Mouse (Mus musculus) liver, embryonic 14.5 days (tissue): Measurements from ENCODE around the gene Zbtb42. TPM values are rescaled to one million over a fixed set of nuclear protein-coding genes. Genes with fewer than 3 reads are reported as not detected.

Experiments
- ATAC-seq: fragments of 200-750 bp; cut with Nextera tagmentation; 2 replicates; pipeline ENCODE4 v1.8.0; 2017; ENCODE audit warnings: moderate number of reproducible peaks, mild to moderate bottlenecking, moderate library complexity; ENCODE audit not compliant: insufficient read depth
- DNase-seq, 3 experiments: peaks; one replicate each; pipeline ENCODE4 v3.0.0-alpha.2; 2012 to 2013; ENCODE audit warnings: low read depth in 3 of 3, low spot score in 3 of 3
- H3K27ac ChIP-seq: fragments of 300-500 bp; sonication (generic); 2 replicates; pipeline ENCODE4 v1.5.1; 2014; ENCODE audit warnings: moderate library complexity, mild to moderate bottlenecking, control low read depth, inconsistent platforms
- H3K27me3 ChIP-seq: fragments of 300-500 bp; sonication (generic); 2 replicates; pipeline ENCODE4 v1.6.1; 2014; ENCODE audit warnings: mild to moderate bottlenecking, low read length, moderate library complexity; ENCODE audit not compliant: control insufficient read depth, insufficient read depth
- H3K36me3 ChIP-seq: fragments of 300-500 bp; sonication (generic); replicated peaks from 2 replicates; pipeline ENCODE4 v1.6.1; 2014; ENCODE audit warnings: low read depth; ENCODE audit not compliant: control insufficient read depth, insufficient read depth
- H3K4me1 ChIP-seq, 2 experiments: fragments of 200-500 bp in 1 of 2; fragments of 300-500 bp in 1 of 2; sonication (generic) in 1 of 2; replicated peaks; 2 replicates each; pipeline ENCODE4 v1.6.1; 2012 to 2014; ENCODE audit warnings: antibody characterized with exemption in 1 of 2, inconsistent platforms in 1 of 2, low read length in 1 of 2; ENCODE audit not compliant: control insufficient read depth in 2 of 2, insufficient read depth in 2 of 2
- H3K4me2 ChIP-seq: fragments of 300-500 bp; sonication (generic); 2 replicates; pipeline ENCODE4 v1.6.1; 2014; ENCODE audit warnings: low read depth, mild to moderate bottlenecking, control low read depth, moderate library complexity
- H3K4me3 ChIP-seq, 2 experiments: fragments of 200-500 bp in 1 of 2; fragments of 300-500 bp in 1 of 2; sonication (generic) in 1 of 2; 2 replicates each; pipeline ENCODE4 v1.5.1; 2012 to 2014; ENCODE audit warnings: low read depth in 2 of 2, low read length in 2 of 2, mild to moderate bottlenecking in 2 of 2, control low read depth in 1 of 2, inconsistent platforms in 1 of 2, moderate library complexity in 1 of 2; ENCODE audit not compliant: insufficient read depth in 1 of 2
- H3K9ac ChIP-seq: fragments of 300-500 bp; sonication (generic); replicated peaks from 2 replicates; pipeline ENCODE4 v1.6.1; 2014; ENCODE audit warnings: mild to moderate bottlenecking, control low read depth, moderate library complexity
- H3K9me3 ChIP-seq: fragments of 300-500 bp; sonication (generic); 2 replicates; pipeline ENCODE4 v1.6.1; 2016; ENCODE audit warnings: low read length, mixed read lengths; ENCODE audit not compliant: control insufficient read depth
- CTCF ChIP-seq: IDR thresholded peaks from 2 replicates; pipeline ENCODE4 v1.5.1; 2016; ENCODE audit warnings: antibody characterized with exemption, low read depth, control low read depth
- EP300 ChIP-seq: IDR thresholded peaks from 2 replicates; pipeline ENCODE4 v1.6.1; 2016; ENCODE audit warnings: antibody characterized with exemption, low read depth
- WGBS: fragments of 180-500 bp; shearing (Covaris S2); extraction: QIAGEN DNeasy Blood & Tissue Kit; methylation state at CpG from one replicate; pipeline ENCODE4 v1.1.7; 2014; ENCODE audit not compliant: insufficient replicate concordance; 5-methylcytosine and 5-hydroxymethylcytosine counted together
- polyA plus RNA-seq, 2 experiments: library from polyadenylated mRNA; depleted of rRNA in 1 of 2; stranded (reverse) in 1 of 2; unstranded in 1 of 2; fragments of >200 nt; fragmentation: Nextera tagmentation in 1 of 2; extraction: Ambion mirVana in 1 of 2; gene quantifications; 2 replicates each; pipeline versions ENCODE4 v1.2.1 to v1.2.3; 2012 to 2014

The Zbtb42 gene
- polyA plus RNA-seq, 2 experiments = 0.69 to 1.1 TPM

DNA sequence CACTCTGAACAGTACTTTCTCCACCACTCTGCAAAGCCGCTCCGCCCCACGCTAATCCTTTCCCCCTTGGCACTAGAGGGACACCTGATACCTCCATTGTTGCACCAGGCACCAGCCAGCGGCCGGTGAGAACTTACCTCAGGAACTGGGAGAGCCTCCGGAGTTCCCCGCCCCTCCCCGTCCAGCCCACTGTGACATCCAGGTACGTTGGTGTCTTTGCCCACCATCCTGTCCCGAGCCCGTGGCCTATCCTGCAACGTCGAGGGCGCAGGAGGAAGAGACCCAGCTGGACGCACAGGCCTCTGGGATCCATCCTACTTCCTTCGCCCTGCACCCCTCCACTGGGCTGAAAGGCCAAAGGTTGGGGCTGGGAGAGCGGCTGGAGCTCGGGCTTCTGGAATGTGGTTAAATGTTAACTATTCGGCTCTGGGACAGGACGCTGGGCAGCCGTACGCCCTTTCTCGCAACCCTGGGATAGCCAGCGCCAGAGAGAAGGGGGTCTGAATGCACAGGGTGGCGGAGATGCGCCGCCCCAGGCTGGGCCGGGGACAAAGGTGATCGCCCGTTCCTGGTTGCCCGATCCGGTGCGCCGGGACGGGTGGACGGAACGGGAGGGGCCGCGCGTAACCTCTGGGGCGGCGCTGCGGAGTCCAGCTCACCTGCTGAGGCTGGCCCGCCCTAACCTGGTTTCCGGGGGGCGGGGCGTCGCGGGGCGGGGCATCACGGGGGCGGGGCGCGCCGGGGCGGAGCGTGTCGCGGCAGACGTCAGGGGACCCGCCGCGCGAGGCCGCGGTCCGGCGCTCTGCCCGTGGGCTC, 43.0 kb downstream of the Zbtb42 start:
- 8% methylated on average over 52 of the region's 69 CpGs for WGBS
- H3K4me2 ChIP-seq = peak overlapping the region; percentile 62
- peak overlapping the region; percentile 13; the same call in 1 of the 2 replicates for H3K9ac ChIP-seq
- H3K4me3 ChIP-seq = peak overlapping the region; percentile 50 to 61
- H3K9me3 ChIP-seq = no peaks in the 10 kb centered on the region
- no peak overlapping the region for H3K27ac ChIP-seq
- H3K36me3 ChIP-seq = no peaks in the 10 kb centered on the region
- no peaks in the 10 kb centered on the region; a peak in 1 of 4 replicates for H3K4me1 ChIP-seq
- TF ChIP-seq EP300 (no peak), CTCF (no peak)
- ATAC-seq (peak; percentile 68), DNase-seq (peak in 1 of 3 experiments; percentile 12)
- H3K27me3 ChIP-seq = peaks cover 30% of the 10 kb centered on the region

DNA sequence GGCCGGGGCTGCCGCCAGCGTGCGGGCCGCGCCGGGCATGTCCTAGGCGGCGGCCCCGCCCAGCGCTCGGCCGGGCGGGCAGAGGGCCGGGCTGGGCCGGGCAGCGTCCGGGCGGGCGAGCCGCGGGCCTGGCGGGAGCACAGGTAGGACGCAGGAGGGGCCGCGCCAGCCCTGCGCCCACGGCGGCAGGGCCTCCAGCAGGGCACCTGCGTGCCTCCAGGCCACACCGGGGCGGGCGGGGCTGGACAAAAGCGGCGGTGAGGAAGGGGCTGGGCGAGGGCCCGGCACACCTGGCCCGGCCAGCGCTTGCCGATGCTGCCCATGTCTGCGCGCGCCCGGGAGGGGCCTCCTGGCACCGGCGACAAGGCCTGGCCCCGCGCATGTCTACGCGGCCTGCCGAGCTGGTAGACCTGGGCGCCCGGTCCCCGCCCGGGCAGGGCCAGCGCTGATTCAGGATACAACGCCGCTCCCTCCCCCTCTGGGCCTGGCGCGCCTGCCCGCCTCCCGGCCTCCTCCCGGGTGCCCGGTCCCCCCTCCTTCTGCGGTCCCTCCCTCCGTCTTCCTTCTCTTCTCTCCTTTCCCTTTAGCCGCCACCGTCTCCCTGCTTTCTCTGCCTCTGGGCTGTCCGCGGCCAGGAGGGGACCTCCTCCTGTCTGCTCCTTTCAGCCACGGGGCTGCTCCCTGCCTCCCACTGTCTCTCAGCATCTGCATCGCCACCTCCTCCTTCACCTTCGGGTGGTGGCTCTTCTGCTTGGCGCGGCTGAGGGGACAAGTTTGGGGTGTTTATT, 43.8 kb downstream of the Zbtb42 start:
- H3K36me3 ChIP-seq = no peaks in the 10 kb centered on the region
- WGBS = 1% methylated on average over 68 of the region's 75 CpGs
- no peak for TF ChIP-seq EP300
- TF ChIP-seq CTCF = no peak
- H3K4me1 ChIP-seq = no peaks in the 10 kb centered on the region; a peak in 1 of 4 replicates
- peak overlapping the region; percentile 62 for H3K4me2 ChIP-seq
- peak overlapping the region; percentile 50 to 61 for H3K4me3 ChIP-seq
- no peaks in the 10 kb centered on the region for H3K9me3 ChIP-seq
- peak; percentile 4; the same call in 1 of the 2 replicates for ATAC-seq
- no peak overlapping the region for H3K27ac ChIP-seq
- H3K9ac ChIP-seq = no peak overlapping the region; the same call in 1 of the 2 replicates
- DNase-seq = no peak
- H3K27me3 ChIP-seq = peaks cover 30% of the 10 kb centered on the region

DNA sequence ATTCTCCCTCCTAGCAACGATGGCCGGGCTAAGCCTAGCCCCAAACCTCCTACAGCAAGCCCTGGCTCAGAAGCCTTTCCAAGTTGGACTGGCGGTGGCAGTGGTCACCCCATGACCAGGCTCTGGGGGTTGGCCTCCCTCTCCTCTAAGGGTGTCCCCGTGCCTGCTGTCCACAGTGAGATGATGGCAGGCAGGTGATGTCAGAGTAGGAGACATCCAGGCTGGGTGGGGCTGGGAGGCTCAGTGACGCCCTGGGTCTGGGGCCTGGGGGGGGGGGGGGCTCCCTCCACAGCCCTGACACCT, 44.4 kb downstream of the Zbtb42 start:
- DNase-seq (no peak), ATAC-seq (no peak)
- Histone ChIP-seq H3K27me3 (peaks cover 30% of the 10 kb centered on the region), H3K9me3 (no peaks in the 10 kb centered on the region), H3K9ac (no peak overlapping the region), H3K4me1 (no peaks in the 10 kb centered on the region; a peak in 1 of 4 replicates), H3K36me3 (no peaks in the 10 kb centered on the region), H3K27ac (no peak overlapping the region), H3K4me2 (peak overlapping the region; percentile 62), H3K4me3 (peak overlapping the region in 1 of 2 experiments; percentile 50; a peak in 3 of 4 replicates)
- no peak for TF ChIP-seq EP300
- 18% methylated on average over 5 of the region's 5 CpGs for WGBS

DNA sequence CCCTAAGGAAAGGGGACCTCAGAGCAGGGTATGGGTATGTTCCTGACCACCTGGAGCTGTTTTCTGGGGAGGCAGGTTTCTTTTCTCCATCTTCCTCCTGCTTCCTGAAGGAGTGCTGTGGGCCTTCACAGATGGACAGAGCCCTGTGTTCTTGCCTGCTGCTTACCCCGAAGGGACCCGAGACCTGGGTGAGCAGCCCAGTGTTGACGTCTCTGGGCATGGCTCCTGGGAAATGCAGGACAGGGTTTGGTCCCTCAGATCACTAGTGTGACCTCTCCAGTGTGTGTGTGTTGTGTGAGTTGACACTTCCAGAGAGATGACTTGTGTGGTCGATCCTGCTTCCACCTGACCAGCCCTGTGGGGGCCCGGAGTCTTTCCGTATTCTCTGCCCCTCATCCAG, 44.8 kb downstream of the Zbtb42 start:
- Histone ChIP-seq H3K27me3 (peaks cover 30% of the 10 kb centered on the region), H3K4me3 (no peak overlapping the region), H3K9me3 (no peaks in the 10 kb centered on the region), H3K36me3 (no peaks in the 10 kb centered on the region), H3K9ac (no peak overlapping the region), H3K27ac (no peak overlapping the region), H3K4me2 (no peak overlapping the region), H3K4me1 (no peaks in the 10 kb centered on the region; a peak in 1 of 4 replicates)
- 71% methylated on average over 6 of the region's 6 CpGs for WGBS
- TF ChIP-seq EP300 (no peak), CTCF (no peak)
- ATAC-seq (no peak), DNase-seq (no peak)
